Mouse (Mus musculus) bone marrow, adult 2 months (tissue): Measurements from ENCODE around the gene Akap10.

Source experiments
- CTCF ChIP-seq: fragments of 200-500 bp; IDR thresholded peaks from 2 replicates; pipeline ENCODE4 v1.5.1; 2011; ENCODE audit warnings: low read length, control low read depth; ENCODE audit not compliant: control insufficient read depth, insufficient read depth
- POLR2A ChIP-seq: fragments of 200-500 bp; IDR thresholded peaks from 2 replicates; pipeline ENCODE4 v1.6.1; 2011; ENCODE audit warnings: low read depth, mild to moderate bottlenecking, control low read depth, low read length, borderline replicate concordance; ENCODE audit not compliant: control insufficient read depth

DNA sequence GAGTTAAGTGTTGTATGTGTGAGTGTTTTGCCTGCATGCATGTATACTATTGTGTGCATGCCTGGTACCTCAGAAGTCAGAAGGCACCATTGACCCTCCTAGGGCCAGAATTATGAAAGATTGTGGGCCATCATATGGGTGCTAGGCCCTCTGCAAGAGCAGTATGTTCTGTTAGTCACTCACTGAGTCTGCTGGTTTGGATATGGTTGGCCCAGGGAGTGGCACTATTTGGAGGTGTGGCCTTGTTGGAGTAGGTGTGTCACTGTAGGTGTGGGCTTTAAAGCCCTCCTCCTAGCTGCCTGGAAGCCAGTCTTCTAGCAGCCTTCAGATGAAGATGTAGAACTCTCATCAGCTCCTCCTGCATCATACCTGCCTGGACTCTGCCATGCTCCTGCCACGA, 45.7 kb upstream of the Akap10 start:
- no peak for TF ChIP-seq CTCF
- no peak for TF ChIP-seq POLR2A
